Mouse (Mus musculus) neural tube, embryonic 13.5 days (tissue): ENCODE measurements around the gene Cdh24. TPM values are rescaled to one million over a fixed set of nuclear protein-coding genes. Genes with fewer than 3 reads are reported as not detected.

Experiments used
- ATAC-seq: fragments of 200-750 bp; cut with Nextera tagmentation; 2 replicates; pipeline ENCODE4 v1.8.0; 2017; ENCODE audit warnings: low read depth, mild to moderate bottlenecking, moderate TSS enrichment, moderate library complexity
- H3K27ac ChIP-seq: fragments of 300-500 bp; sonication (generic); replicated peaks from 2 replicates; pipeline ENCODE4 v1.5.1; 2015; ENCODE audit warnings: moderate library complexity, mild to moderate bottlenecking, inconsistent platforms
- H3K27me3 ChIP-seq: fragments of 300-500 bp; sonication (generic); 2 replicates; pipeline ENCODE4 v1.6.1; 2015; ENCODE audit warnings: mild to moderate bottlenecking, inconsistent platforms
- H3K36me3 ChIP-seq: fragments of 300-500 bp; sonication (generic); 2 replicates; pipeline ENCODE4 v1.6.1; 2015; ENCODE audit warnings: mild to moderate bottlenecking, inconsistent platforms
- H3K4me1 ChIP-seq: fragments of 300-500 bp; sonication (generic); replicated peaks from 2 replicates; pipeline ENCODE4 v1.6.1; 2015; ENCODE audit warnings: inconsistent platforms
- H3K4me2 ChIP-seq: fragments of 300-500 bp; sonication (generic); 2 replicates; pipeline ENCODE4 v1.6.1; 2015; ENCODE audit warnings: inconsistent platforms, mild to moderate bottlenecking, moderate library complexity
- H3K4me3 ChIP-seq: fragments of 300-500 bp; sonication (generic); 2 replicates; pipeline ENCODE4 v1.5.1; 2015; ENCODE audit warnings: mild to moderate bottlenecking, inconsistent platforms
- H3K9ac ChIP-seq: fragments of 300-500 bp; sonication (generic); 2 replicates; pipeline ENCODE4 v1.6.1; 2015; ENCODE audit warnings: moderate library complexity, mild to moderate bottlenecking, inconsistent platforms
- H3K9me3 ChIP-seq: fragments of 300-500 bp; sonication (generic); 2 replicates; pipeline ENCODE4 v1.6.1; 2016; ENCODE audit warnings: inconsistent platforms
- WGBS: fragments of 180-500 bp; shearing (Covaris S2); methylation state at CpG from one replicate; pipeline ENCODE4 v1.1.7; 2015; 5-methylcytosine and 5-hydroxymethylcytosine counted together
- polyA plus RNA-seq: library from polyadenylated mRNA; unstranded; fragments of >200 nt; fragmentation: Nextera tagmentation; extraction: Ambion mirVana; gene quantifications from 2 replicates; pipeline ENCODE4 v1.2.1, GENCODE M21; 2015

Cdh24 gene
- polyA plus RNA-seq, 1 experiment from 2014 or later, result 9.2 TPM

- H3K4me1 ChIP-seq, result peaks cover 34% of the 10 kb centered on the region
- no peak; the same call in 1 of the 2 replicates for ATAC-seq
- H3K27me3 ChIP-seq, result no peaks in the 10 kb centered on the region
- no peaks in the 10 kb centered on the region for H3K9me3 ChIP-seq
- peak within 1 kb of the TSS; percentile 74 for H3K4me2 ChIP-seq
- peak within 1 kb of the TSS; percentile 83 for H3K9ac ChIP-seq
- peak within 1 kb of the TSS; percentile 58 for H3K4me3 ChIP-seq
- under 1% methylated on average over 28 of the region's 28 CpGs for WGBS
- H3K36me3 ChIP-seq, result peaks cover 72% of the 10 kb centered on the region
- H3K27ac ChIP-seq, result peak within 1 kb of the TSS; percentile 87
These were observed 239 bp downstream of the Cdh24 start, which contains the start of gene Gm17606 for GRCm38 (mm10) chr14:54640946-54641304. Gene Gm17606 (plus strand): TSS chr14:54640952.

- 14% methylated on average over 4 of the region's 4 CpGs for WGBS
- H3K4me2 ChIP-seq, result peak overlapping the region; percentile 74
- no peak overlapping the region; the same call in 1 of the 2 replicates for H3K27ac ChIP-seq
- H3K9ac ChIP-seq, result peak overlapping the region; percentile 83
- ATAC-seq, result no peak
- peak overlapping the region; percentile 58 for H3K4me3 ChIP-seq
- peaks cover 34% of the 10 kb centered on the region for H3K4me1 ChIP-seq
- no peaks in the 10 kb centered on the region for H3K9me3 ChIP-seq
- peaks cover 69% of the 10 kb centered on the region for H3K36me3 ChIP-seq
- H3K27me3 ChIP-seq, result no peaks in the 10 kb centered on the region
These were observed 1.0 kb downstream of the Cdh24 start for GRCm38 (mm10) chr14:54640121-54640520.

- no peaks in the 10 kb centered on the region for H3K27me3 ChIP-seq
These were observed 3.0 kb downstream of the Cdh24 start for GRCm38 (mm10) chr14:54638210-54638609.

GRCm38 (mm10) chr14:54636954-54637353 is 4.2 kb downstream of the Cdh24 start:
- 52% methylated on average over 8 of the region's 8 CpGs for WGBS
- ATAC-seq, result no peak
- H3K36me3 ChIP-seq, result peaks cover 69% of the 10 kb centered on the region

More at GRCm38 (mm10) chr14:54638210-54638609, 3.0 kb downstream of the Cdh24 start:
- H3K9ac ChIP-seq, result peak overlapping the region; percentile 83; the same call in 1 of the 2 replicates
- no peak overlapping the region for H3K4me3 ChIP-seq
- WGBS, result 79% methylated on average over 5 of the region's 5 CpGs
- H3K4me2 ChIP-seq, result no peak overlapping the region
- H3K27ac ChIP-seq, result no peak overlapping the region
- H3K36me3 ChIP-seq, result peaks cover 69% of the 10 kb centered on the region
- peaks cover 34% of the 10 kb centered on the region for H3K4me1 ChIP-seq
- no peak for ATAC-seq
- no peaks in the 10 kb centered on the region for H3K9me3 ChIP-seq

GRCm38 (mm10) chr14:54634182-54634581 is 7.0 kb downstream of the Cdh24 start:
- WGBS, result 91% methylated on average over 4 of the region's 4 CpGs
- Histone ChIP-seq H3K36me3 (peaks cover 95% of the 10 kb centered on the region), H3K9me3 (no peaks in the 10 kb centered on the region), H3K27ac (no peak overlapping the region), H3K9ac (no peak overlapping the region), H3K27me3 (no peaks in the 10 kb centered on the region), H3K4me1 (peaks cover 31% of the 10 kb centered on the region), H3K4me2 (no peak overlapping the region), H3K4me3 (no peak overlapping the region)
- no peak for ATAC-seq

More at GRCm38 (mm10) chr14:54636954-54637353, 4.2 kb downstream of the Cdh24 start:
- Histone ChIP-seq H3K9ac (no peak overlapping the region), H3K9me3 (no peaks in the 10 kb centered on the region), H3K4me1 (peaks cover 31% of the 10 kb centered on the region), H3K27ac (no peak overlapping the region), H3K27me3 (no peaks in the 10 kb centered on the region), H3K4me2 (no peak overlapping the region), H3K4me3 (no peak overlapping the region)

- H3K4me1 ChIP-seq, result peaks cover 16% of the 10 kb centered on the region; the same call in 1 of the 2 replicates
- H3K9me3 ChIP-seq, result no peaks in the 10 kb centered on the region
- H3K27me3 ChIP-seq, result no peaks in the 10 kb centered on the region
- H3K4me2 ChIP-seq, result no peak overlapping the region
- H3K36me3 ChIP-seq, result peaks cover 77% of the 10 kb centered on the region
- H3K4me3 ChIP-seq, result no peak overlapping the region
- peak overlapping the region; percentile 75 for H3K27ac ChIP-seq
- H3K9ac ChIP-seq, result 0 out of 2 replicates have a peak overlapping the region, but pooled peaks have one; percentile 1
- WGBS, result 94% methylated on average over 37 of the region's 37 CpGs
- ATAC-seq, result no peak
These were observed 8.9 kb downstream of the Cdh24 start for GRCm38 (mm10) chr14:54632252-54632651.

GRCm38 (mm10) chr14:54631240-54631599 is 9.9 kb downstream of the Cdh24 start:
- Histone ChIP-seq H3K4me3 (no peak overlapping the region), H3K4me1 (peaks cover 16% of the 10 kb centered on the region; the same call in 1 of the 2 replicates), H3K4me2 (no peak overlapping the region), H3K36me3 (peaks cover 66% of the 10 kb centered on the region), H3K9ac (no peak overlapping the region), H3K27me3 (no peaks in the 10 kb centered on the region), H3K27ac (peak overlapping the region; percentile 75), H3K9me3 (no peaks in the 10 kb centered on the region)
- ATAC-seq, result peak; percentile 52
- WGBS, result 45% methylated on average over 4 of the region's 4 CpGs

- Histone ChIP-seq H3K4me1 (peaks cover 16% of the 10 kb centered on the region; the same call in 1 of the 2 replicates), H3K4me3 (no peak overlapping the region), H3K27ac (peak overlapping the region; percentile 75), H3K27me3 (no peaks in the 10 kb centered on the region), H3K9ac (no peak overlapping the region), H3K9me3 (no peaks in the 10 kb centered on the region), H3K36me3 (peaks cover 61% of the 10 kb centered on the region), H3K4me2 (no peak overlapping the region)
- 69% methylated on average over 11 of the region's 11 CpGs for WGBS
- ATAC-seq, result peak; percentile 60
These were observed 10.5 kb downstream of the Cdh24 start for GRCm38 (mm10) chr14:54630583-54631239.

GRCm38 (mm10) chr14:54629797-54630196 is 11.4 kb downstream of the Cdh24 start:
- Histone ChIP-seq H3K9me3 (no peaks in the 10 kb centered on the region), H3K27ac (no peak overlapping the region), H3K36me3 (peaks cover 55% of the 10 kb centered on the region), H3K27me3 (no peaks in the 10 kb centered on the region), H3K4me3 (no peak overlapping the region), H3K4me1 (peaks cover 16% of the 10 kb centered on the region; the same call in 1 of the 2 replicates), H3K4me2 (no peak overlapping the region), H3K9ac (no peak overlapping the region)
- 90% methylated on average over 2 of the region's 2 CpGs for WGBS
- no peak for ATAC-seq

- no peak overlapping the region for H3K4me2 ChIP-seq
- ATAC-seq, result no peak
- WGBS, result 71% methylated on average over 5 of the region's 5 CpGs
These were observed 13.1 kb downstream of the Cdh24 start for GRCm38 (mm10) chr14:54628103-54628502.

GRCm38 (mm10) chr14:54624976-54625375 is 16.2 kb downstream of the Cdh24 start:
- no peak overlapping the region for H3K4me3 ChIP-seq
- ATAC-seq, result no peak
- no peak overlapping the region for H3K27ac ChIP-seq
- H3K9ac ChIP-seq, result no peak overlapping the region
- H3K4me1 ChIP-seq, result no peaks in the 10 kb centered on the region
- H3K4me2 ChIP-seq, result no peak overlapping the region
- WGBS, result 70% methylated on average over 10 of the region's 10 CpGs
- no peaks in the 10 kb centered on the region for H3K27me3 ChIP-seq
- 0 out of 2 replicates have a peak, but pooled peaks cover 7% of the 10 kb centered on the region for H3K36me3 ChIP-seq
- H3K9me3 ChIP-seq, result no peaks in the 10 kb centered on the region

More at GRCm38 (mm10) chr14:54628103-54628502, 13.1 kb downstream of the Cdh24 start:
- H3K9ac ChIP-seq, result no peak overlapping the region
- H3K9me3 ChIP-seq, result no peaks in the 10 kb centered on the region
- no peaks in the 10 kb centered on the region for H3K27me3 ChIP-seq
- peaks cover 38% of the 10 kb centered on the region for H3K36me3 ChIP-seq
- no peak overlapping the region for H3K4me3 ChIP-seq
- peaks cover 16% of the 10 kb centered on the region; the same call in 1 of the 2 replicates for H3K4me1 ChIP-seq
- no peak overlapping the region for H3K27ac ChIP-seq

- no peaks in the 10 kb centered on the region for H3K9me3 ChIP-seq
These were observed 17.8 kb downstream of the Cdh24 start for GRCm38 (mm10) chr14:54623334-54623733.

More at GRCm38 (mm10) chr14:54623334-54623733, 17.8 kb downstream of the Cdh24 start:
- no peak overlapping the region for H3K4me3 ChIP-seq
- no peak overlapping the region for H3K4me2 ChIP-seq
- no peaks in the 10 kb centered on the region for H3K4me1 ChIP-seq
- no peak overlapping the region for H3K27ac ChIP-seq
- H3K9ac ChIP-seq, result no peak overlapping the region
- no peak for ATAC-seq
- H3K36me3 ChIP-seq, result no peaks in the 10 kb centered on the region
- H3K27me3 ChIP-seq, result no peaks in the 10 kb centered on the region
- 88% methylated on average over 6 of the region's 6 CpGs for WGBS
